Mouse (Mus musculus) C2C12 (cell line): ENCODE data around the gene Psmd5. TPM values are rescaled to one million over a fixed set of nuclear protein-coding genes. Genes with fewer than 3 reads are reported as not detected.
"Not testable (repeated sequence)": the region's sequence is repeated elsewhere in the genome, so short reads cannot be mapped to it uniquely, and the experiment has no call there.

Source experiments
- H3K27me3 ChIP-seq: one replicate; pipeline ENCODE4 v1.6.1; 2011; ENCODE audit not compliant: control insufficient read depth, insufficient read depth, insufficient read length
- H3K36me3 ChIP-seq: one replicate; pipeline ENCODE4 v1.6.1; 2011; ENCODE audit not compliant: control insufficient read depth, insufficient read depth
- H3K4me3 ChIP-seq: one replicate; pipeline ENCODE4 v1.5.1; 2011; ENCODE audit warnings: mild to moderate bottlenecking, control low read depth; ENCODE audit not compliant: poor library complexity, insufficient read depth, severe bottlenecking
- H3K79me2 ChIP-seq: one replicate; pipeline ENCODE4 v1.6.1; 2011; ENCODE audit not compliant: control insufficient read depth, insufficient read depth
- H3K79me3 ChIP-seq: one replicate; pipeline ENCODE4 v1.6.1; 2011; ENCODE audit warnings: low read depth, control low read depth
- H3ac ChIP-seq: one replicate; pipeline ENCODE3; 2011; ENCODE audit warnings: low read depth; ENCODE audit not compliant: control insufficient read depth, insufficient read length
- CEBPB ChIP-seq: IDR thresholded peaks from one replicate; pipeline ENCODE4 v1.6.1; 2011; ENCODE audit warnings: low read depth, mild to moderate bottlenecking, control low read depth, moderate library complexity
- CTCF ChIP-seq: IDR thresholded peaks from one replicate; pipeline ENCODE4 v1.5.1; 2011; ENCODE audit not compliant: control insufficient read depth, insufficient read depth, insufficient read length
- FOSL1 ChIP-seq: IDR thresholded peaks from one replicate; pipeline ENCODE4 v1.8.0; 2011; ENCODE audit warnings: mild to moderate bottlenecking, low read length; ENCODE audit not compliant: poor library complexity, insufficient read depth, severe bottlenecking
- MAX ChIP-seq: IDR thresholded peaks from one replicate; pipeline ENCODE4 v1.6.1; 2011; ENCODE audit warnings: mild to moderate bottlenecking, control low read depth
- MYOD1 ChIP-seq: IDR thresholded peaks from one replicate; pipeline ENCODE4 v1.6.1; 2011; ENCODE audit warnings: low read depth; ENCODE audit not compliant: control insufficient read depth, insufficient read length
- MYOG ChIP-seq: IDR thresholded peaks from one replicate; pipeline ENCODE4 v1.6.1; 2011; ENCODE audit not compliant: control insufficient read depth, insufficient read length; ENCODE audit errors: extremely low read depth
- USF1 ChIP-seq: IDR thresholded peaks from one replicate; pipeline ENCODE4 v1.6.1; 2011; ENCODE audit warnings: low read depth, mild to moderate bottlenecking, control low read depth, moderate library complexity
- polyA plus RNA-seq: library from polyadenylated mRNA; unstranded; fragments of >200 nt; fragmentation: generic; extraction: Trizol; gene quantifications from one replicate; pipeline ENCODE4 v1.2.1, GENCODE M21; 2012; ENCODE audit warnings: missing spikeins

Gene Psmd5
- polyA plus RNA-seq, 1 experiment, result 38.2 TPM

DNA sequence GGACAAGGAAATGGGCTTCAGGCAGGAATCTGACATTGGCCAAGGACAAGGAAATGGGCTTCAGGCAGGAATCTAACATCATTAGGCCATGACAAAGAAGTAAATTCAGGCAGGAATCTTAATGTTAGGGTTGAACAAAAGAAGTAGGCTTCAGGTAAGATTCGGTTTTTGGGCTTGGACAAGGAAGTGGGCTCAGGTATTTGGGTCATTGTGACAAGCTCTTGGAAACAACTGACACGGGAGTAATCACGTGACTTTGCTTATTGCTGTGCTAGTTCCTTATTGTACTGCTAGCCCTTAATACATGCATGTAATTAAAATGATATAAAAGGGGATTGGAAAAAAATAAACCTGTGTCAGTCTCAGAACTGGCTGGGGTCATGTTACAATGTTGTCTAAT, 39.1 kb downstream of the Psmd5 start:
- Histone ChIP-seq H3ac (no peak overlapping the region), H3K79me3 (no peaks in the 10 kb centered on the region), H3K36me3 (no peaks in the 10 kb centered on the region), H3K4me3 (no peak overlapping the region), H3K27me3 (peaks cover 3% of the 10 kb centered on the region), H3K79me2 (no peaks in the 10 kb centered on the region)
- TF ChIP-seq MAX, result no peak
- no peak for TF ChIP-seq FOSL1
- no peak for TF ChIP-seq CEBPB
- no peak for TF ChIP-seq USF1
- TF ChIP-seq MYOG, result no peak
- TF ChIP-seq CTCF, result no peak
- TF ChIP-seq MYOD1, result no peak

DNA sequence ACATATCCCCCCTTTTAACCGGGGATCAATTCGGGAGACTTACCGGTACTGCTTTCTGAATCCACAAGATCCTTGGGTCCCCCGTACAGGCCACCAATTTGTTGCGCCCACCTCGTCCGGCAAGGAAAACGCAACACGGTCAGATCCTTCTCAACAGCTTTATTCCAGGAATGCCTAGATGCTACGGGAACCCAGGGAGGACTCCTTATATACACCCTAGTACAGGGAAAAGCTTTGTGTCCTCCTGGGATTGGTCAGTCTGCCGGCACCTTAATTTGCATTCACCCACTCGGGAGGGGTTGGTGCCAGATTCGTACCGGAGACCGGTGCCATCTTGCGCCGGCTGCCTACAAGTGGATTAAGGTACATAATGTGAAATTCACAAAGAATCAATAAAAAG, 41.1 kb downstream of the Psmd5 start:
- Histone ChIP-seq H3K27me3 (peaks cover 3% of the 10 kb centered on the region), H3K36me3 (no peaks in the 10 kb centered on the region), H3ac (no peak overlapping the region), H3K79me2 (no peaks in the 10 kb centered on the region), H3K4me3 (no peak overlapping the region), H3K79me3 (no peaks in the 10 kb centered on the region)
- TF ChIP-seq USF1, result no peak
- no peak for TF ChIP-seq MYOD1
- TF ChIP-seq MYOG, result no peak
- no peak for TF ChIP-seq MAX
- TF ChIP-seq FOSL1, result no peak
- TF ChIP-seq CTCF, result no peak
- no peak for TF ChIP-seq CEBPB

DNA sequence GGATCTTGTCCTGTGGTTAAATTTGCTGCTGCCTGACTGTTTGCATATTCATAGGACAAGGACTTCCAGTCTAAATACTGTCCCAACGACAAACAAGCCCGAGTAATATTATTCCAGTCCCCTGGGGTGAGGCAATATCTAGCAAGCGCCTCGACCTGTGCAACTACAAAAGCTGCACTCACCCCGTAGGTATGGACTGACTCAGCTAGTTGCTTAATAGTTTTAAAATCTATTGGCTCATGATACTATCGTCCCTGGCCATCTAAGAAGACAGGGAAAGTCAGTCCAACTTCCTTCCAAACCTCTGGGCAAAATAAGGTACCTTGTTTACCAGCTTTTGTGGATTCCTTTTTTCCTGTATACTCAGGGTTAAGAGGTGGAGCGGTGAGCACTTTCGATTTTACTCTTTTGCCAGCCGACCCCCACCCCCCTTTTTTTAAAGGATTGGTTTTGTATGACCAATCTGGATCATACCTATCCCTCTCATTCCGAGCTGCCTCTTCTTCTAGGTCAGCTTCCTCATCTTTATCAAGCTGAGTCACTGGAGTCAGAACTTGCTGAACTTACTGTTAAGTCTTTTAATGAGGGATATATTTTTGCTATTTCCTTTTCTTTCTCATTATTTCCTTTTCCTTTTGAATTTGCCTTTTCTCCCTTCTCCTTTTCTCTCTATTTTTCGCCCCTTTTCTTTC, 41.9 kb downstream of the Psmd5 start, which contains the start of gene Gm34653:
Gene Gm34653, plus strand, starts transcription at position 242 of the 692 bp plus-strand sequence.
- H3K27me3 ChIP-seq, result not testable (repeated sequence)

DNA sequence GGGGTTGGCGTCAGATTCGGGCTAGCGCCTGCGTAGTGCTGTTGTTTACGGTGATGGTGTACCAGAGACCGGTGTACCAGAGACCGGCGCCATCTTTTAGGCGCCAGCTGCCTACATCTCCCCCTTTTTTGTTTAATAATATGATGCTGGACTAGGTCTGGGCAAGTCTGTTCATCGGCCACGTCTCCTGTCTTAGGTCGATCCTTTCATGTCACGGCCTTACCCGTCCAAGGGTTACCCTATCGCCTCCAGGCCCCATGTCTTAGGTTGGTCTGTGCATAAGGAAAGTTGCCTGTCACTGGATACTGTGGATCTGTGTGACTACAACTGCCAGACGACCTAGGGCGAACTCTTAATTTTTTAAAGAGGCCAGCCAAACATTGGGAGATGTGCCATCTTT, 44.7 kb downstream of the Psmd5 start:
- not testable (repeated sequence) for H3ac ChIP-seq, H3K79me3 ChIP-seq, H3K27me3 ChIP-seq, H3K4me3 ChIP-seq, H3K36me3 ChIP-seq
- H3K79me2 ChIP-seq, result peaks cover 10% of the 10 kb centered on the region

More for the DNA sequence above, 41.9 kb downstream of the Psmd5 start, which contains the start of gene Gm34653:
- TF ChIP-seq CEBPB, result peak; percentile 4
- H3K79me2 ChIP-seq, H3K36me3 ChIP-seq, H3ac ChIP-seq, H3K4me3 ChIP-seq, H3K79me3 ChIP-seq: not testable (repeated sequence)

DNA sequence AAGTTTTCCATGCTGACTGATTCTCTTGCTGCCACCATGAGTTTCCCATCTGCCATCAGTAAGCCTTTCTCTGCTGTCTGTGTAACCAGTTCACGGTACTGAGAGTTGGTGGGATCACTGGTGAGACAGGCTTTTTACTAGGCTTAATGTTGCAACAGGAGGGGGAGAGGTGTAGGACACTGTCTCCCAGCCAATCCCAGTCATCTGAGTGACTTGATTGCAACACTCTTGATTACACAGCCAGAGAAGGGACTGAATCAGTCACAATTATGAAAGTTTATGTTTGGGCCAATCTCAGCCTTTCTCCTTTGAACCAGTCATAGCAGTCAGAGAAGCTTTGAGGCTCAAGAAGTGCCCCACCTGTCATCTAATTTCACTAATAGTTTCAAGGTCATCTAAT, 46.7 kb downstream of the Psmd5 start:
- Histone ChIP-seq H3K79me2 (peaks cover 31% of the 10 kb centered on the region), H3K4me3 (no peak overlapping the region), H3ac (no peak overlapping the region), H3K27me3 (no peaks in the 10 kb centered on the region), H3K79me3 (peaks cover 25% of the 10 kb centered on the region), H3K36me3 (peaks cover under 1% of the 10 kb centered on the region)
- no peak for TF ChIP-seq MYOD1
- TF ChIP-seq MAX, result no peak
- no peak for TF ChIP-seq CTCF
- TF ChIP-seq MYOG, result no peak
- no peak for TF ChIP-seq USF1
- no peak for TF ChIP-seq FOSL1
- TF ChIP-seq CEBPB, result no peak

DNA sequence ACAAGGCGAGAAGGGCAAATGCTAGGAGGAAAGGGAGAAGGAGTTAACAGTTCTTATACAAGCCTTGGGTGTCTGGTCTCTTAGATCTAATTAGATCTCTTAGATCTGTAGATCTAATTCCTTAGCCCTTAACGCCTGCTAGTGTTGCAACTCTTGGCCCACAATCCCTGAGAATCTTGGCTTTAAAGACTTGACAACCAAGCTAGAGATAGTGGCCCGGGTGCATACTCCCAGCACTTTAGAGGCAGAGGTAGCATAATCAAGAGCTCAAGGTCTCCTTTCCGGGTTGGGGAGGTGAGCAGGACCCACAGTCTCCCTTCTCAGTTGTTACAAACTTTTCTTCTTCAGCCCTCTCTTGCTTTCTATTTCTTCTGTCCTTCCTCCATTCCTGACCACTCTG, 47.2 kb downstream of the Psmd5 start:
- no peaks in the 10 kb centered on the region for H3K27me3 ChIP-seq
- H3K79me2 ChIP-seq, result peaks cover 35% of the 10 kb centered on the region
- H3ac ChIP-seq, result no peak overlapping the region
- no peak overlapping the region for H3K4me3 ChIP-seq
- TF ChIP-seq MYOD1 (no peak), CTCF (no peak), MYOG (no peak), FOSL1 (no peak)
- peaks cover 5% of the 10 kb centered on the region for H3K36me3 ChIP-seq
- peaks cover 25% of the 10 kb centered on the region for H3K79me3 ChIP-seq
